Mouse (Mus musculus) heart, adult 18-20 months (tissue): Measurements from ENCODE around the gene Gm8206. TPM values are rescaled to one million over a fixed set of nuclear protein-coding genes. Genes with fewer than 3 reads are reported as not detected.
"Not testable (repeated sequence)": the region's sequence is repeated elsewhere in the genome, so short reads cannot be mapped to it uniquely, and the experiment has no call there.

Experiments used
- DNase-seq, 2 experiments: peaks; one replicate each; pipeline ENCODE4 v3.0.0; 2021 to 2022; ENCODE audit warnings: mixed read lengths in 1 of 2
- long read RNA-seq, 2 experiments: library from polyadenylated mRNA; stranded (forward); transcript quantifications; one replicate each; pipeline ENCODE4 v2.0.0; 2021
- total RNA-seq, 2 experiments: library from RNA; stranded (reverse); gene quantifications; 2 replicates each; pipeline ENCODE4 v1.2.3; 2021

The Gm8206 gene
- total RNA-seq = under 1 TPM in 1 of 2 experiments, not detected in 1; 0.18 TPM
- long read RNA-seq, experiment 1 = 0 reads
- long read RNA-seq, experiment 2 = 0 reads

DNA sequence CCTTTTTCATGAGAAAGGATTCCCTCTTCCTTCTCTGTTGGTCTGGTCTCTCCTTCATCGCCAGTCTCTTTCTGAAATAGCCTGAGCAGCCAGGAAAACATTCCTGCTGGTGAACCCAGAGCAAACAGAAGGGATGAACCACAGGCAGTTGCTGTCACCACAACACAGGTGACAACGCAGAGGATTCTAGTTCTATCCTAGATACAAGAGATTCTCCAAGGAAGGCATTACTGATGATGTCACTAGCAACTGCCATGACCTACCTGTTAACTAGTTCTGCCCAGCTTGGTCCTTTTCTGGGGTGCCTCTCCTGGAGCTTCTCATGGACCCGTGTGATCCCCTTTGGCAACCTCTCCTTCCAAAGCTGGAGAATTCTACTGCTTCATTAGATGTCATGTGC, at the start of gene Gm8206:
Gene Gm8206, minus strand, starts transcription at position 101 of the 400 bp plus-strand sequence.
- not testable (repeated sequence) for DNase-seq

GRCm38 (mm10) chr14:6125707-6126106, 32.0 kb upstream of the Gm8206 start, which contains the start of gene Gm3476:
TSS of gene Gm3476 (minus strand) at chr14:6125807.
- not testable (repeated sequence) for DNase-seq

DNA sequence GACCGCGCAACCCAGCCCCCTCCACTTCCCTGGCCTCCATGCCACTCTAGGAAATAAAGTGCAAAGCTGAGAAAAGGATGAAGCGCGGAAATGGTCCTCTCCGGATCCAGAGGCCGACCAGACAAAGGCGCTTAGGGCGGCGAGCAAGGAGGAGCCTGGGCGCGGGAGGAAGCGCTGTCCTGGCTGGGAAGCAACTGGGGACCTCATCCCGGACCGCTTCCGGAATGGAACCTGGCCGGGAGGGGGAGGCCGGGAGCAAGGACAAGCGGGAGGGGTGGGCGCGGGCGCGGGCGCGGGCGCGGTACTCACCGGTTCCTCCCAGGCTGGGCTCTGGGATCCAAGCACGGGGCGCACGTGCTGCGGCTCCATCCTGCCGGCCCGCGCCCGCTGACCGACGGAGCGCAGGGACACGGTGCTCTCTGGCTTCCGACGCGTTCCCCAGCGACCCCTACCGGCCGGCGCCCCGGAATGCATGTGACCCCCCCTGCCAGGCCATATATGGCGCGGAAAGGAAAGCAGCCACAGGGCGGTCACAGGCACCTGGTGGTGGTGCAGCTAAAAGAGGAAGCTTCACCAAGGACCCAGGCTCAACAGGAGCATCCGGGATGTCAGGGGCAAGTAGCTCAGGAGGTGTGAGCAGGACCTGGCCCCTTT, 14.7 kb upstream of the Gm8206 start, which contains the start of gene Gm3468:
Gene Gm3468, minus strand, starts transcription at position 394 of the 654 bp plus-strand sequence.
- DNase-seq = peak; percentile 37 to 42

DNA sequence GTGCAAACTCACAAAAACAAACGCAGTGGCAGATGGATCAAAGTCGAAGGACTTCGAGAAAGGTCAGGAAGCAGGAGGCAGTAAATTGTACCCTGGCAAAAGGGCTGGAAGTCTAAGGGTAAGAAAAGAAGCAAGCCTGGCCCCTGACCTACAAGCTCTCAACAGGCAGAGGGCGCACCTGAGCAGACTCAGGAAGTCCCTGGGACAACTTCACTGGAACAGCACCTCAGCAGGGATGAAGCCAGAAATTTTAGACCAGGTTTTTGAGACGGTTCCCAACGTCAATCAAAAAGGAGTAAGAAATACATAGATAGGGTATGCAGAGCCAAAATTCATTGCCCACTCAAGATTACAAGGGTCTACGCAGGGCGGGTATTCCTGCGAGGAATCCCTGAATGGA, 13.8 kb upstream of the Gm8206 start:
- peak in 1 of 2 experiments; percentile 0 for DNase-seq

DNA sequence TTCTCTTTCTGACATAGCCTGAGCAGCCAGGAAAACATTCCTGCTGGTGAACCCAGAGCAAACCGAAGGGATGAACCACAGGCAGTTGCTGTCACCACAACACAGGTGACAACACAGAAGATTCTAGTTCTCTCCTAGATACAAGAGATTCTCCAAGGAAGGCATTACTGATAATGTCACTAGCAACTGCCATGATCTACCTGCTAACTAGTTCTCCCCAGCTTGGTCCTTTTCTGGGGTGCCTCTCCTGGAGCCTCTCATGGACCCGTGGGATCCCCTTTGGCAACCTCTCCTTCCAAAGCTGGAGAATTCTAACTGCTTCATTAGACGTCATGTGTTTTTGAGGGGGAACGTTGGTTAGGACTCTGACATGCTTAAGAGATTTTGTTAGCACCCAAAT, 35.6 kb downstream of the Gm8206 start, which contains the start of gene Gm6337:
Gene Gm6337, minus strand, starts transcription at position 101 of the 400 bp plus-strand sequence.
- not testable (repeated sequence) for DNase-seq

DNA sequence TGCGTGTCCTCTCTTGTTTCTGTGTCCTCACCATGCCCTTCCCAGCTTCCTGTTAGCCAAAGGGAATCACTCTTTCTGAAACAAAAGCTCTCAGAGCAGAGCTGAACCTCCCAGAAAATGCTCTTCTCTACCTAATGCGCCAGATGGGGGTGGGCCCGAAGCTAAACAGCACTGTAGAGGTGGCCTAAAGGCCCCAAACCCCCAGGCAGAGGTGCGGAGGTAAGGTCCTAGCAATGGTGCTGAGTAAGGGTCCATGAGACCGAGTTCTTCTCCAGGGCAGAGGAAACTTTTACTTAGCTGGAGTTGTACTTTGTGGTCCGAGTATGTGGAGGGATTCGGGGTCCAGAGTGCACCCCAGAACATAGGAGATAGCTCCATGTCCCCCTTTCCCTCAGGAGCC, 106.6 kb downstream of the Gm8206 start:
- DNase-seq = not testable (repeated sequence)

- DNase-seq = not testable (repeated sequence)
Measured at GRCm38 (mm10) chr14:5979037-5979436, 114.7 kb downstream of the Gm8206 start, which contains the start of gene Gm3453. TSS of gene Gm3453 (minus strand) at chr14:5979137.

Other genes starting within 250 kb of the Gm8206 start
- gene Gm8237, start 213.6 kb downstream of the Gm8206 start, total RNA-seq = under 1 TPM; 0.18 to 0.22 TPM
- gene Gm3248, start 132.2 kb downstream of the Gm8206 start, total RNA-seq = under 1 TPM in 1 of 2 experiments, not detected in 1; 0.37 TPM
- gene Gm3453, start 114.8 kb downstream of the Gm8206 start, total RNA-seq = not detected
- not detected for gene Gm6337, start 35.7 kb downstream of the Gm8206 start, total RNA-seq
- gene Gm3468, start 14.7 kb upstream of the Gm8206 start, total RNA-seq = not detected
- gene Gm3476, start 31.9 kb upstream of the Gm8206 start, total RNA-seq = not detected
- gene Gm21560, start 125.3 kb upstream of the Gm8206 start, total RNA-seq = under 1 TPM in 1 of 2 experiments, not detected in 1; 0.27 TPM
- gene Gm3411, start 193.3 kb upstream of the Gm8206 start, total RNA-seq = not detected
- gene Gm21103, start 210.9 kb upstream of the Gm8206 start, total RNA-seq = not detected
- gene Gm3618, start 249.7 kb upstream of the Gm8206 start, total RNA-seq = not detected